Mouse (Mus musculus) liver, adult 2 months (tissue): Measurements from ENCODE around the gene Rab11fip5. TPM values are rescaled to one million over a fixed set of nuclear protein-coding genes. Genes with fewer than 3 reads are reported as not detected.

Experiments used
- DNase-seq: peaks from one replicate; pipeline ENCODE4 v3.0.0-alpha.2; 2011; ENCODE audit warnings: low read depth, low spot score; ENCODE audit errors: extremely low read depth
- H3K27ac ChIP-seq: fragments of 200-500 bp; replicated peaks from 2 replicates; pipeline ENCODE4 v1.5.1; 2012; ENCODE audit warnings: low read depth, mild to moderate bottlenecking, control low read depth, inconsistent platforms, low read length; ENCODE audit not compliant: insufficient read depth
- H3K27me3 ChIP-seq: fragments of 200-500 bp; 2 replicates; pipeline ENCODE4 v1.6.1; 2012; ENCODE audit warnings: mild to moderate bottlenecking, moderate library complexity, low read length, inconsistent platforms; ENCODE audit not compliant: control insufficient read depth, insufficient read depth
- H3K36me3 ChIP-seq: fragments of 200-500 bp; 2 replicates; pipeline ENCODE4 v1.6.1; 2012; ENCODE audit warnings: low read length, inconsistent platforms; ENCODE audit not compliant: control insufficient read depth, insufficient read depth
- H3K4me1 ChIP-seq: fragments of 200-500 bp; 2 replicates; pipeline ENCODE4 v1.6.1; 2011; ENCODE audit warnings: low read length; ENCODE audit not compliant: control insufficient read depth, insufficient read depth
- H3K4me3 ChIP-seq: fragments of 200-500 bp; 2 replicates; pipeline ENCODE4 v1.5.1; 2011; ENCODE audit warnings: low read depth, mild to moderate bottlenecking, control low read depth, low read length, moderate library complexity; ENCODE audit not compliant: insufficient read depth
- H3K79me2 ChIP-seq: fragments of 200-500 bp; 2 replicates; pipeline ENCODE4 v1.6.1; 2012; ENCODE audit warnings: inconsistent platforms, mild to moderate bottlenecking, low read length, moderate library complexity; ENCODE audit not compliant: control insufficient read depth, insufficient read depth
- H3K9ac ChIP-seq: fragments of 200-500 bp; 2 replicates; pipeline ENCODE4 v1.6.1; 2012; ENCODE audit warnings: low read depth, mild to moderate bottlenecking, control low read depth, inconsistent platforms, low read length
- CTCF ChIP-seq: fragments of 200-500 bp; IDR thresholded peaks from 2 replicates; pipeline ENCODE4 v1.5.1; 2011; ENCODE audit warnings: low read depth, low read length, control low read depth
- POLR2A ChIP-seq: fragments of 200-500 bp; IDR thresholded peaks from 2 replicates; pipeline ENCODE4 v1.6.1; 2011; ENCODE audit warnings: low read length, control low read depth; ENCODE audit not compliant: insufficient read depth; ENCODE audit errors: extremely low read depth
- WGBS: fragments of 180-500 bp; shearing (Covaris S2); methylation state at CpG from one replicate; pipeline ENCODE4 v1.1.7; 2018; 5-methylcytosine and 5-hydroxymethylcytosine counted together
- polyA plus RNA-seq: library from polyadenylated mRNA; depleted of rRNA; stranded (reverse); fragments of >200 nt; gene quantifications from 2 replicates; pipeline ENCODE4 v1.2.3, GENCODE M21; 2012
- total RNA-seq: library from RNA; depleted of rRNA; stranded (reverse); fragments of >200 nt; gene quantifications from 2 replicates; pipeline ENCODE4 v1.2.3, GENCODE M21; 2014

Rab11fip5 gene
- total and polyA plus RNA-seq, 2 experiments, result 0.46 to 1.4 TPM

- H3K4me3 ChIP-seq, result no peak overlapping the region
- WGBS, result 89% methylated on average over 1 of the region's 1 CpGs
These were observed 24.3 kb downstream of the Rab11fip5 start for GRCm38 (mm10) chr6:85350157-85350556.

DNA sequence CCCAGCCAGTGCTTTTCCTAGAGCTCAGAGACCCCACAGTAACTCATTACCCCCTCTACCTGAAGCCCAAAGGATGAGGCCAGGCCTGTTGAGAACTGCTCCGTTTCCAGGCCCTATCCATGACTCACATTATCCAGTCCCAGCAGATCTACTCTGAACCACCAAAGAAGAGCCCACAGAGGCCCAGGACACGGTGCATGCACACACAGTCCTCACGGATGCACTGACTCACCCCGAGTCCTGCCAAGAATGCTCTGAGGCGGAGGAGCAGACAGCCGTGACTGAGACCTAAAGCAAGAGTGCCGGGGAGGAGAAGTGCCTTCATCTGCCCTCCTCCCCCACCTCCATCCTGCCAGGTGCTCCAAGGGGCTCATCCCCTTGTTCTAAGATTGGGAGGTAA is 25.2 kb downstream of the Rab11fip5 start:
- DNase-seq, result no peak
- Histone ChIP-seq H3K4me1 (no peaks in the 10 kb centered on the region), H3K36me3 (no peaks in the 10 kb centered on the region), H3K79me2 (no peaks in the 10 kb centered on the region), H3K27me3 (no peaks in the 10 kb centered on the region), H3K27ac (no peak overlapping the region), H3K9ac (no peak overlapping the region), H3K4me3 (no peak overlapping the region)
- no peak for TF ChIP-seq POLR2A
- TF ChIP-seq CTCF, result no peak
- 88% methylated on average over 7 of the region's 7 CpGs for WGBS

More at GRCm38 (mm10) chr6:85350157-85350556, 24.3 kb downstream of the Rab11fip5 start:
- no peak overlapping the region for H3K9ac ChIP-seq
- no peak for TF ChIP-seq POLR2A
- TF ChIP-seq CTCF, result no peak
- H3K27ac ChIP-seq, result no peak overlapping the region
- DNase-seq, result no peak
- H3K79me2 ChIP-seq, result no peaks in the 10 kb centered on the region
- H3K4me1 ChIP-seq, result no peaks in the 10 kb centered on the region
- no peaks in the 10 kb centered on the region for H3K36me3 ChIP-seq
- H3K27me3 ChIP-seq, result no peaks in the 10 kb centered on the region

- Histone ChIP-seq H3K4me3 (no peak overlapping the region), H3K36me3 (no peaks in the 10 kb centered on the region), H3K9ac (no peak overlapping the region), H3K27me3 (no peaks in the 10 kb centered on the region), H3K4me1 (peaks cover 2% of the 10 kb centered on the region; the same call in 1 of the 2 replicates), H3K79me2 (no peaks in the 10 kb centered on the region), H3K27ac (no peak overlapping the region)
- DNase-seq, result no peak
- TF ChIP-seq CTCF (no peak), POLR2A (no peak)
- 92% methylated on average over 11 of the region's 11 CpGs for WGBS
These were observed 26.3 kb downstream of the Rab11fip5 start for GRCm38 (mm10) chr6:85348133-85348532.

DNA sequence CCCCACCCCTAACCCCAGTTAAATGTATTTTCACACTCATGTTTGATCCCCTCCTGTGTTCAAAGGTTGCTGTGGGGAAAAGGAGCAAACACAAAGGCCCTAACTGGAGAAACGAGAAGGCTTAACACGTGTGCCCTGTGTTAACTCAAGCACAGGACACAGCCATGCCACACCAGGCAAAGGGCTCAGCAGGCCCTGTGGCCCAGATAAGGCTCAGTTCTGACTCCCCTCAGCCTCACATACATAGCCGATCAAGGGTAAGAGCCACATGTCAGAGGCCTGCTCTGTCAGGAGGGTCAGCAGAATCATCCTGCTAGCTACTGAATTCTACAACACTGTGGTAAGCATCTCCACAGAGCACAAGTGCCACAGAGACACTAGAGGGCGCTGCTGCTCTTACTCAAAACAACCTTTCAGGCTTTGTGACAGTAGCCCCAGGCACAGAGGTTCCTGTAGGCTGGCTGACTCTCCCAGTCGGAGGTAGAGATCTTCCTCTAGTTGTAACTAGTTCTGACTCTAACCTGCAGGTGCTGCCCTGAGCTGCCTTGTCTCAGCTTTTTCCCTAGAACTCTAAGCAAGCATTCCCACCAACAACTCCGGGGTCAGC is 28.3 kb downstream of the Rab11fip5 start:
- H3K27ac ChIP-seq, result no peak overlapping the region
- H3K4me1 ChIP-seq, result peaks cover 2% of the 10 kb centered on the region; the same call in 1 of the 2 replicates
- H3K9ac ChIP-seq, result no peak overlapping the region
- TF ChIP-seq POLR2A, result no peak
- peak; percentile 81 for TF ChIP-seq CTCF
- H3K36me3 ChIP-seq, result no peaks in the 10 kb centered on the region
- H3K27me3 ChIP-seq, result no peaks in the 10 kb centered on the region
- 41% methylated on average over 6 of the region's 6 CpGs for WGBS
- DNase-seq, result peak; percentile 77
- no peaks in the 10 kb centered on the region for H3K79me2 ChIP-seq
- no peak overlapping the region for H3K4me3 ChIP-seq

DNA sequence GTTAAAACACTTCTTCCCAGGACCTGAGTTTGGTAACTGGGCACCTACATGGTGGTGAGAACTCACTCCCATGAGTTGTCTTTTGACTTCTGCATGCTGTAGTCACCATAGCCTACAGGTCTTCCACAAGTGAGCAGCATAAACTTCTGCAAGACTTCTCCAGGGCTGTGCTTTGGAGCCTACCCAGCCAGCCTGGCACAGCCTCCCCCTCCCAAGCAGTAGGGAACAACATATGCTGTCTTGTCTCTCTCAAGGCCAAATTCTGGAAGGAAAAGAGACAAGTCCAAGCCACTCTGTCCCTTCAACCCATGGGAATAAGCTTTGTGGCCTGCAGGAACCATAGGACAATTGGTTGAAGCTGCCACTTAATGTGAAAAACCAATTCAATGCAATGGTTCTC is 29.5 kb downstream of the Rab11fip5 start:
- H3K36me3 ChIP-seq, result no peaks in the 10 kb centered on the region

GRCm38 (mm10) chr6:85343027-85343426 is 31.4 kb downstream of the Rab11fip5 start:
- Histone ChIP-seq H3K27ac (peak overlapping the region; percentile 47), H3K36me3 (no peaks in the 10 kb centered on the region), H3K4me3 (no peak overlapping the region), H3K9ac (no peak overlapping the region), H3K27me3 (no peaks in the 10 kb centered on the region), H3K4me1 (peaks cover 2% of the 10 kb centered on the region; the same call in 1 of the 2 replicates), H3K79me2 (no peaks in the 10 kb centered on the region)
- no peak for TF ChIP-seq CTCF
- no peak for TF ChIP-seq POLR2A
- DNase-seq, result peak; percentile 94
- WGBS, result 23% methylated on average over 8 of the region's 8 CpGs

More for the DNA sequence above, 29.5 kb downstream of the Rab11fip5 start:
- H3K4me1 ChIP-seq, result peaks cover 2% of the 10 kb centered on the region; the same call in 1 of the 2 replicates
- no peak for DNase-seq
- no peaks in the 10 kb centered on the region for H3K79me2 ChIP-seq
- no peak overlapping the region for H3K4me3 ChIP-seq
- TF ChIP-seq POLR2A, result no peak
- no peak for TF ChIP-seq CTCF
- no peak overlapping the region for H3K9ac ChIP-seq
- H3K27ac ChIP-seq, result no peak overlapping the region
- no peaks in the 10 kb centered on the region for H3K27me3 ChIP-seq
